Mouse (Mus musculus) macrophage (primary cell): Measurements from ENCODE around the gene Myt1l. TPM values are rescaled to one million over a fixed set of nuclear protein-coding genes. Genes with fewer than 3 reads are reported as not detected.

Source experiments
- H3K27ac ChIP-seq: fragments of 350-480 bp; formaldehyde crosslinking; 2 replicates; pipeline ENCODE4 v1.9.0; 2021
- H3K36me3 ChIP-seq: fragments of 350-480 bp; formaldehyde crosslinking; 2 replicates; pipeline ENCODE4 v1.9.0; 2021; ENCODE audit errors: inconsistent target
- H3K4me3 ChIP-seq: fragments of 350-480 bp; formaldehyde crosslinking; 2 replicates; pipeline ENCODE4 v1.9.0; 2021; ENCODE audit errors: inconsistent target
- H3K79me2 ChIP-seq: fragments of 350-480 bp; formaldehyde crosslinking; 2 replicates; pipeline ENCODE4 v1.9.0; 2021; ENCODE audit errors: inconsistent target
- WGBS: methylation state at CpG from one replicate; pipeline ENCODE4 v1.1.7; 2026; ENCODE audit warnings: inconsistent platforms; ENCODE audit not compliant: missing documents; 5-methylcytosine and 5-hydroxymethylcytosine counted together
- polyA plus RNA-seq: library from polyadenylated mRNA; stranded (reverse); fragments of 250-400 nt; gene quantifications from 3 replicates; pipeline ENCODE4 v1.2.4, GENCODE M21; 2018; ENCODE audit warnings: inconsistent platforms

Gene Myt1l
- polyA plus RNA-seq, 1 experiment from 2014 or later, result not detected

DNA sequence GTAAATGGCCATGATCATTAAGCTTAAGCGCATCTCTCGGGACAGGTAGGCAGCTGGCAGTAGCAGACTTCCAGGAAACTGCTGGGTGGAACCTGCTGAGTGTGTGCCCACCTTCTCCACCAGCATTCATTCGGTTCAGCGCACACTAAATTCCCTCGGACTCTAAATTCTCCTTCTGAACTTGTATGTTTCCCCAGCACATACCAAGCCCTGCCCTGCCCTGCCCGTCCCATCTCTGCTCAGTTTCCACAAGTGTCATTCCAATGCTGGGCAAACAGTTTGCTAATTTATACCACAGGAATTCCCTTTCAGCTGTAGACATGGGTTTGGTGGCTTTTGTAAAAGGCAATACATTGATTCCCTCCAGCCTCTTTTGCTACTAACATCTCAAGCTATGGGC, 436.8 kb downstream of the Myt1l start:
- Histone ChIP-seq H3K79me2 (no peaks in the 10 kb centered on the region), H3K36me3 (no peaks in the 10 kb centered on the region), H3K4me3 (no peak overlapping the region), H3K27ac (no peak overlapping the region)
- 90% methylated on average over 6 of the region's 6 CpGs for WGBS

DNA sequence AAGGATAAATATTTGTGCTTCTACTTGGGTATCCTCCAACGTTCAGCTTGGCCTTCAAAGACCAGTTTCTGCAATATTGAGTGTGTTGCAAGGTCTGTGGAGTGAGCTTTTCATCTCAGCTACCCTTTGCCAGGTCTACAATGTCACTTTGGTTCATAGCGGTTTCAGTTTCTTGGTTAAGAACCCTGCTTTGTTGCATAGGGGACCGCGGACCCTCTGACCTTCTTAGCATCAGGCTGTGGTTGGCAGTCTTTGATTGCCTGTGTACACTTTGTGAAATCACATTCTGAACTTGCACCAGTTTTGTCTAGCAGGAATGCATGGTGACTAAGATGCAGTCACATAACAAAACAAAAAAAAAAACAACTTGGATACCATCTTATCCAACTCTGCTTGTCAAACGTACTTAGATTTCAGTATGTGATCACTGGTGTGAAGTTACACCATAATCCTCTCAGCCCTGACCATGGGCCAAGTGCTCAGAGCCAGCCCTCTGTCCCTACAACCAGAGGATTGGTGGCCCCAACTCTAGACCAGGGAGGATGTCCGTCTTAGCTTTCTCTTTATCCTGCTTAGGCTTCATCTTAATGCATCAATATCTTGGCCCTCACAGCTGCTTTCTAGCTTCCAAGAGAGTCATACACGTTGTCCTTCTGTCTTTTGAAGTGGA, 443.7 kb downstream of the Myt1l start:
- Histone ChIP-seq H3K4me3 (no peak overlapping the region), H3K27ac (no peak overlapping the region), H3K36me3 (no peaks in the 10 kb centered on the region), H3K79me2 (no peaks in the 10 kb centered on the region)
- WGBS, result 84% methylated on average over 7 of the region's 7 CpGs

DNA sequence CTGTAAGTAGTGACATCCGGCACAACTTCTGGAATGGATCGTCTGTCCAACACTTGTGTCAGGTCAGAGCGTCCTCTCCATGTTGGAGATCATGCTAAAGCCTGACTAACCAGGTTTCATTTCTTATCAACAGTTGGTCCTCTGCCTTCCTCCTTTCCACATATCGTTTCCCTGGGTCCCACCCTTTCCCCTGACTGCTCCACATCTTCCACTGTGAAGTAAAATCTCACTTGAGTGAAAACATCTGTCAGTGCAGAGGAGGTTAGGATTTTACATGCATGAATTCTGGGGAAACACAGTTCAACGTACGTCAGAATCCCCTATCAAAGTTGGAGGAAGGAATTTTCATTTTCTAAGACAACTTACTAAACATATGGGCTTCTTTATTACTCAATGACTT, 444.3 kb downstream of the Myt1l start:
- Histone ChIP-seq H3K4me3 (no peak overlapping the region), H3K27ac (no peak overlapping the region), H3K79me2 (no peaks in the 10 kb centered on the region), H3K36me3 (no peaks in the 10 kb centered on the region)
- WGBS, result 82% methylated on average over 6 of the region's 6 CpGs
